Mouse (Mus musculus) CH12.LX (cell line): ENCODE measurements around the gene Cdhr4. TPM values are rescaled to one million over a fixed set of nuclear protein-coding genes. Genes with fewer than 3 reads are reported as not detected.

Source experiments
- DNase-seq: peaks from one replicate; pipeline ENCODE4 v3.0.0-alpha.2; 2013; ENCODE audit errors: extremely low read depth
- H3K27ac ChIP-seq: 2 replicates; pipeline ENCODE4 v1.5.1; 2012; ENCODE audit warnings: low read depth, mild to moderate bottlenecking, control low read depth, moderate library complexity; ENCODE audit not compliant: insufficient read depth
- H3K27me3 ChIP-seq: replicated peaks from 2 replicates; pipeline ENCODE3; 2012; ENCODE audit warnings: inconsistent platforms
- H3K36me3 ChIP-seq, 2 experiments: replicated peaks in 1 of 2; 2 replicates each; pipeline versions ENCODE3 to v1.6.1; 2012; ENCODE audit warnings: inconsistent platforms in 1 of 2, low read length in 1 of 2, mild to moderate bottlenecking in 1 of 2, mixed read lengths in 1 of 2, moderate library complexity in 1 of 2; ENCODE audit not compliant: control insufficient read depth in 1 of 2, insufficient read depth in 1 of 2
- H3K4me1 ChIP-seq, 2 experiments: 2 replicates each; pipeline ENCODE4 v1.6.1; 2012; ENCODE audit warnings: inconsistent platforms in 1 of 2, moderate library complexity in 1 of 2; ENCODE audit not compliant: insufficient read depth in 2 of 2, control insufficient read depth in 1 of 2
- H3K4me2 ChIP-seq: 2 replicates; pipeline ENCODE4 v1.6.1; 2012; ENCODE audit warnings: low read depth, mild to moderate bottlenecking, control low read depth; ENCODE audit not compliant: poor library complexity, insufficient read depth, severe bottlenecking
- H3K4me3 ChIP-seq, 3 experiments: fragments of 150-350 bp in 1 of 3; sonication (generic) in 1 of 3; replicated peaks in 1 of 3; 2 replicates each; pipeline versions ENCODE3 to v1.5.1; 2011 to 2012; ENCODE audit warnings: low read depth in 2 of 3, low read length in 2 of 3, mild to moderate bottlenecking in 2 of 3, moderate library complexity in 2 of 3, control low read depth in 1 of 3, improper control_type of control experiment in 1 of 3, inconsistent platforms in 1 of 3, mixed read lengths in 1 of 3; ENCODE audit not compliant: poor library complexity in 1 of 3
- H3K79me2 ChIP-seq: replicated peaks from 2 replicates; pipeline ENCODE4 v1.6.1; 2012; ENCODE audit warnings: mild to moderate bottlenecking, moderate library complexity; ENCODE audit not compliant: control insufficient read depth, poor library complexity, insufficient read depth, severe bottlenecking; ENCODE audit errors: extremely low read depth
- H3K9ac ChIP-seq: 2 replicates; pipeline ENCODE4 v1.6.1; 2012; ENCODE audit warnings: low read depth, mild to moderate bottlenecking, control low read depth, moderate library complexity; ENCODE audit not compliant: insufficient read depth
- H3K9me3 ChIP-seq: replicated peaks from 2 replicates; pipeline ENCODE3; 2012; ENCODE audit warnings: low read length, inconsistent platforms, mixed read lengths
- BHLHE40 ChIP-seq: IDR thresholded peaks from 2 replicates; pipeline ENCODE4 v1.6.1; 2011; ENCODE audit warnings: mild to moderate bottlenecking, low read depth, low read length, improper control_type of control experiment
- CHD1 ChIP-seq: IDR thresholded peaks from 2 replicates; pipeline ENCODE4 v1.6.1; 2012; ENCODE audit warnings: low read depth, low read length, improper control_type of control experiment, inconsistent platforms
- CTCF ChIP-seq, 2 experiments: IDR thresholded peaks in 1 of 2; conservative IDR thresholded peaks in 1 of 2; 2 replicates each; pipeline ENCODE4 v1.5.1; 2011 to 2012; ENCODE audit warnings: low read depth in 2 of 2, low read length in 2 of 2, improper control_type of control experiment in 1 of 2, inconsistent platforms in 1 of 2, mild to moderate bottlenecking in 1 of 2, moderate library complexity in 1 of 2
- E2F4 ChIP-seq: IDR thresholded peaks from 2 replicates; pipeline ENCODE4 v1.6.1; 2011; ENCODE audit warnings: low read depth, low read length, improper control_type of control experiment; ENCODE audit not compliant: insufficient replicate concordance
- ETS1 ChIP-seq: conservative IDR thresholded peaks from 2 replicates; pipeline ENCODE4 v1.6.1; 2012; ENCODE audit warnings: low read depth, mild to moderate bottlenecking, inconsistent platforms, low read length, improper control_type of control experiment, moderate library complexity
- GABPA ChIP-seq: IDR thresholded peaks from 2 replicates; pipeline ENCODE4 v1.6.1; 2012; ENCODE audit warnings: low read depth, low read length, improper control_type of control experiment, inconsistent platforms; ENCODE audit not compliant: insufficient replicate concordance
- IRF4 ChIP-seq: IDR thresholded peaks from 2 replicates; pipeline ENCODE4 v1.6.1; 2014; ENCODE audit warnings: low read depth, mild to moderate bottlenecking, inconsistent platforms, low read length, improper control_type of control experiment
- JUND ChIP-seq: conservative IDR thresholded peaks from 2 replicates; pipeline ENCODE4 v1.6.1; 2011; ENCODE audit warnings: low read depth, low read length, improper control_type of control experiment
- KAT2A ChIP-seq: IDR thresholded peaks from 2 replicates; pipeline ENCODE4 v1.6.1; 2012; ENCODE audit warnings: low read length, improper control_type of control experiment, inconsistent platforms; ENCODE audit not compliant: insufficient replicate concordance
- MAZ ChIP-seq: IDR thresholded peaks from 2 replicates; pipeline ENCODE4 v1.6.1; 2012; ENCODE audit warnings: low read depth, mild to moderate bottlenecking, inconsistent platforms, low read length, improper control_type of control experiment, moderate library complexity
- MXI1 ChIP-seq: IDR thresholded peaks from 2 replicates; pipeline ENCODE4 v1.6.1; 2011; ENCODE audit warnings: mild to moderate bottlenecking, low read depth, low read length, improper control_type of control experiment
- NELFE ChIP-seq: IDR thresholded peaks from 2 replicates; pipeline ENCODE4 v1.6.1; 2011; ENCODE audit warnings: low read depth, low read length, improper control_type of control experiment
- PAX5 ChIP-seq: IDR thresholded peaks from 2 replicates; pipeline ENCODE4 v1.6.1; 2012; ENCODE audit warnings: low read length, inconsistent platforms, mixed read lengths
- POLR2A ChIP-seq: IDR thresholded peaks from 2 replicates; pipeline ENCODE4 v1.6.1; 2011; ENCODE audit warnings: low read depth, mild to moderate bottlenecking, improper control_type of control experiment, low read length
- RCOR1 ChIP-seq: conservative IDR thresholded peaks from 2 replicates; pipeline ENCODE4 v1.6.1; 2012; ENCODE audit warnings: low read depth, mild to moderate bottlenecking, inconsistent platforms, low read length, improper control_type of control experiment
- SIN3A ChIP-seq: IDR thresholded peaks from 2 replicates; pipeline ENCODE4 v1.6.1; 2012; ENCODE audit warnings: low read length, improper control_type of control experiment, inconsistent platforms
- SMC3 ChIP-seq: IDR thresholded peaks from 2 replicates; pipeline ENCODE4 v1.6.1; 2011; ENCODE audit warnings: low read depth, low read length, improper control_type of control experiment
- TCF12 ChIP-seq: IDR thresholded peaks from 2 replicates; pipeline ENCODE4 v1.6.1; 2014; ENCODE audit warnings: low read depth, mild to moderate bottlenecking, inconsistent platforms, low read length, improper control_type of control experiment
- USF1 ChIP-seq: IDR thresholded peaks from 2 replicates; pipeline ENCODE4 v1.6.1; 2014; ENCODE audit warnings: low read depth, mild to moderate bottlenecking, inconsistent platforms, low read length, improper control_type of control experiment
- USF2 ChIP-seq: conservative IDR thresholded peaks from 2 replicates; pipeline ENCODE4 v1.6.1; 2011; ENCODE audit warnings: low read depth, low read length, improper control_type of control experiment
- ZC3H11A ChIP-seq: IDR thresholded peaks from 2 replicates; pipeline ENCODE4 v1.6.1; 2012; ENCODE audit warnings: low read depth, mild to moderate bottlenecking, inconsistent platforms, low read length, improper control_type of control experiment
- ZKSCAN1 ChIP-seq: IDR thresholded peaks from 2 replicates; pipeline ENCODE4 v1.6.1; 2012; ENCODE audit warnings: low read depth, inconsistent platforms, low read length, improper control_type of control experiment, borderline replicate concordance
- ZNF384 ChIP-seq: IDR thresholded peaks from 2 replicates; pipeline ENCODE4 v1.6.1; 2012; ENCODE audit warnings: low read depth, low read length, improper control_type of control experiment, inconsistent platforms
- dilution Hi-C: fragments of 300-500 bp; cut with MboI; formaldehyde crosslinking; loops from 2 replicates; pipeline ENCODE4 v1.14.3; 2020; ENCODE audit warnings: low sequenced_read_pairs; ENCODE audit not compliant: extremely low pct_unique_long_range_greater_than_20kb, extremely low pct_ligation_motif_present
- in situ Hi-C: fragments of 300-500 bp; cut with MboI; formaldehyde crosslinking; loops from 3 replicates; pipeline ENCODE4 v1.14.3; 2019; ENCODE audit warnings: low sequenced_read_pairs, low pct_ligation_motif_present, low pct_unique_long_range_greater_than_20kb, mixed read lengths
- polyA plus RNA-seq: library from polyadenylated mRNA; unstranded; fragments of >175 nt; gene quantifications from 2 replicates; pipeline ENCODE4 v1.2.1, GENCODE M21; 2012; ENCODE audit warnings: low read depth; ENCODE audit not compliant: insufficient read length
- total RNA-seq, 2 experiments: library from RNA; depleted of rRNA; stranded (reverse); fragments of 300-350 nt in 1 of 2; fragments of >200 nt in 1 of 2; gene quantifications; 2 replicates each; pipeline ENCODE4 v1.2.3; 2012 to 2014

The Cdhr4 gene
- total and polyA plus RNA-seq, 3 experiments: 0.35 to 0.79 TPM; not detected in 1

DNA sequence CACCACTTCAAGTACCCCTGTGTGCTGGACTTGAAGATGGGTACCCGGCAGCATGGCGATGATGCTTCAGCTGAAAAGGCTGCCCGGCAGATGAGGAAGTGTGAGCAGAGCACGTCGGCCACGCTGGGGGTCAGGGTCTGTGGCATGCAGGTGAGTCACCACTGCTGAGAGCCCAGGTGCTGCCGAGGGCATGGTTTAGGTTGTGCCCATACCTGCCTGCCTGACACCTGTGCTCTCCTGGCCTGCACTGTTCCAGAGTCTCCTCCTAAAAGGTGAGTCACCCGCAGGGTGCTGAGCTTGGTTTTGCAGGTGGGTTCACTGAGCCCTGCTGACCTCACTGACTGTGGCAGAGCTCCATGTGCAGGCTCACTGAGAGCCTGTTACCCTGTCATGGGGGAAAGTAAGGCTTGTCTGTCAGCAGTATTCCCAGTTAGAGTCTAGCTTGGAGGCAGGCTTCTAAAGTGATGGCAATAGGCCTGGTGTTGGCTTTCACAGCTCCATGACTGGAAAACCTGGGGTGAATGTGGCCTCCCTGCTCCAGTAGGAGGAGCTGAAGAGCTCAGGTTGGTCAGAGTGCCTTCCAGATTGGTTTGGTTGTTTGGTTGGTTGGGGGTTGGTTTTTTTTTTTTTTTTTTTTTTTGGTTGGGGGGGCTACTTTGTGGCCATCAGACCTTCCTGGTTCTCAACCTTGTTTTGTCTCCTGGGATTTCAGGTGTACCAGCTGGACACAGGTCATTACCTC lies 52.6 kb downstream of the Cdhr4 start:
- Histone ChIP-seq H3K4me1 (peaks cover under 1 to 17% of the 10 kb centered on the region in 2 experiments; a peak in 2 of 4 replicates), H3K36me3 (peaks cover 41 to 68% of the 10 kb centered on the region in 2 experiments), H3K27me3 (no peaks in the 10 kb centered on the region), H3K27ac (no peak overlapping the region), H3K4me3 (no peak overlapping the region), H3K4me2 (no peak overlapping the region), H3K79me2 (no peaks in the 10 kb centered on the region), H3K9me3 (no peaks in the 10 kb centered on the region), H3K9ac (no peak overlapping the region)
- in situ Hi-C loops (no loop called here), dilution Hi-C loops (no loop called here)
- TF ChIP-seq ZNF384: peak; percentile 7; the same call in 1 of the 2 replicates
- TF ChIP-seq IRF4: no peak
- TF ChIP-seq JUND: no peak
- TF ChIP-seq CTCF (conservative IDR thresholded peaks at IDR 0.05 in 1 of 2, IDR thresholded peaks at IDR 0.05 in 1 of 2; ENCODE audit: low read depth in 2 of 2, low read length in 2 of 2): peak in 1 of 2 experiments; percentile 45; a peak in 2 of 4 replicates
- TF ChIP-seq CHD1: no peak
- TF ChIP-seq SMC3: peak; percentile 16; the same call in 1 of the 2 replicates
- no peak for TF ChIP-seq PAX5
- TF ChIP-seq POLR2A: no peak
- TF ChIP-seq ZKSCAN1: no peak
- TF ChIP-seq RCOR1: no peak
- TF ChIP-seq E2F4: no peak
- no peak for TF ChIP-seq ETS1
- TF ChIP-seq MAZ: no peak
- DNase-seq: no peak

DNA sequence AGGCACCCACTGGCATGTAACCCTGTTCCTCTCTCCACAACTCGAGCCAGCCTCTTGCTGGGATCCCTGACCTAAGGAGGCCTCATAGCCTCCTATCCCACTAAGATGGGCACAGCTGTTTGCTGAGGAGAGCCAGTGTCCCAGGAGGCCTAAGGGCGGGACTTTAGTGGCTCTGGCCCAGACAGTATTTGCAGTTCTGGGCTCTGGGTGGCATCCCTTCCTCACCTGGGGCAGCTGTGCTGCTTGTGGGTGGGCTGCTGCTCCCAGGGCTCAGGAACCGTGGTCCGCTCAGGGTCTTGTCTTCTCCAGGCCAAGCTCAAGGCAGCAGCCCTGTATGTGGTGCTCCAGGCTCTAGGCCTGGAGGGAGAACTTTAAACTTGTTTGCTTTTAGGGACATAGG lies 54.3 kb downstream of the Cdhr4 start:
- no peak overlapping the region for H3K9ac ChIP-seq
- no peak overlapping the region for H3K27ac ChIP-seq
- no peak for TF ChIP-seq SIN3A
- TF ChIP-seq USF2: no peak
- no peak for TF ChIP-seq RCOR1
- no peak for TF ChIP-seq ETS1
- TF ChIP-seq BHLHE40: no peak
- no peak for TF ChIP-seq JUND
- TF ChIP-seq NELFE: no peak
- no peak for TF ChIP-seq ZC3H11A
- TF ChIP-seq PAX5: no peak
- TF ChIP-seq MXI1: no peak
- no peak for TF ChIP-seq KAT2A
- TF ChIP-seq USF1: no peak
- no peak for TF ChIP-seq SMC3
- TF ChIP-seq TCF12: no peak
- TF ChIP-seq CHD1: no peak
- no peak for TF ChIP-seq GABPA
- in situ Hi-C loops: no loop called here
- no peaks in the 10 kb centered on the region for H3K79me2 ChIP-seq
- peaks cover 2 to 24% of the 10 kb centered on the region in 2 experiments; a peak in 2 of 4 replicates for H3K4me1 ChIP-seq
- no peak for DNase-seq
- dilution Hi-C loops: no loop called here
- H3K9me3 ChIP-seq: no peaks in the 10 kb centered on the region
- H3K4me3 ChIP-seq: no peak overlapping the region
- H3K4me2 ChIP-seq: no peak overlapping the region
- H3K36me3 ChIP-seq: peaks cover 43 to 71% of the 10 kb centered on the region in 2 experiments
- H3K27me3 ChIP-seq: no peaks in the 10 kb centered on the region
